Mouse (Mus musculus) heart, embryonic 13.5 days (tissue): Measurements from ENCODE around the gene Ascl2. TPM values are rescaled to one million over a fixed set of nuclear protein-coding genes. Genes with fewer than 3 reads are reported as not detected.

Source experiments
- ATAC-seq: fragments of 200-750 bp; cut with Nextera tagmentation; 2 replicates; pipeline ENCODE4 v1.8.0; 2017; ENCODE audit warnings: moderate TSS enrichment; ENCODE audit not compliant: insufficient number of reproducible peaks, low FRiP score, low TSS enrichment; ENCODE audit errors: extremely low read depth
- H3K27ac ChIP-seq: fragments of 300-500 bp; sonication (generic); replicated peaks from 2 replicates; pipeline ENCODE4 v1.5.1; 2015; ENCODE audit warnings: moderate library complexity, mild to moderate bottlenecking, inconsistent platforms
- H3K27me3 ChIP-seq: fragments of 300-500 bp; sonication (generic); replicated peaks from 2 replicates; pipeline ENCODE4 v1.6.1; 2015; ENCODE audit warnings: mild to moderate bottlenecking, inconsistent platforms
- H3K36me3 ChIP-seq: fragments of 300-500 bp; sonication (generic); 2 replicates; pipeline ENCODE4 v1.6.1; 2015; ENCODE audit warnings: mild to moderate bottlenecking, inconsistent platforms
- H3K4me1 ChIP-seq: fragments of 300-500 bp; sonication (generic); 2 replicates; pipeline ENCODE4 v1.6.1; 2015; ENCODE audit warnings: inconsistent platforms
- H3K4me2 ChIP-seq: fragments of 300-500 bp; sonication (generic); 2 replicates; pipeline ENCODE4 v1.6.1; 2015; ENCODE audit warnings: inconsistent platforms, mild to moderate bottlenecking, moderate library complexity
- H3K4me3 ChIP-seq: fragments of 300-500 bp; sonication (generic); 2 replicates; pipeline ENCODE4 v1.5.1; 2015; ENCODE audit warnings: moderate library complexity, mild to moderate bottlenecking, inconsistent platforms
- H3K9ac ChIP-seq: fragments of 300-500 bp; sonication (generic); 2 replicates; pipeline ENCODE4 v1.6.1; 2015; ENCODE audit warnings: inconsistent platforms, mild to moderate bottlenecking, moderate library complexity
- H3K9me3 ChIP-seq: fragments of 300-500 bp; sonication (generic); 2 replicates; pipeline ENCODE4 v1.6.1; 2016; ENCODE audit warnings: inconsistent platforms
- WGBS: fragments of 180-500 bp; shearing (Covaris S2); methylation state at CpG from one replicate; pipeline ENCODE4 v1.1.7; 2015; ENCODE audit warnings: mixed read lengths; 5-methylcytosine and 5-hydroxymethylcytosine counted together
- polyA plus RNA-seq: library from polyadenylated mRNA; unstranded; fragments of >200 nt; fragmentation: Nextera tagmentation; extraction: Ambion mirVana; gene quantifications from 2 replicates; pipeline ENCODE4 v1.2.1, GENCODE M21; 2015

The Ascl2 gene
- polyA plus RNA-seq, 1 experiment from 2014 or later = 0.52 TPM

GRCm38 (mm10) chr7:142949568-142949967 lies 19.5 kb downstream of the Ascl2 start:
- Histone ChIP-seq H3K9me3 (0 out of 2 replicates have a peak, but pooled peaks cover 3% of the 10 kb centered on the region), H3K4me2 (no peak overlapping the region), H3K36me3 (no peaks in the 10 kb centered on the region), H3K27ac (no peak overlapping the region), H3K4me3 (no peak overlapping the region), H3K4me1 (no peaks in the 10 kb centered on the region), H3K27me3 (peaks cover 32% of the 10 kb centered on the region), H3K9ac (no peak overlapping the region)
- ATAC-seq = no peak
- WGBS = 9% methylated on average over 1 of the region's 1 CpGs

- Histone ChIP-seq H3K4me3 (no peak overlapping the region), H3K9me3 (no peaks in the 10 kb centered on the region), H3K36me3 (no peaks in the 10 kb centered on the region), H3K27me3 (peaks cover 32% of the 10 kb centered on the region), H3K4me2 (no peak overlapping the region), H3K27ac (no peak overlapping the region), H3K9ac (no peak overlapping the region), H3K4me1 (no peaks in the 10 kb centered on the region)
- ATAC-seq = no peak
Measured at GRCm38 (mm10) chr7:142937631-142938030, 31.4 kb downstream of the Ascl2 start.

DNA sequence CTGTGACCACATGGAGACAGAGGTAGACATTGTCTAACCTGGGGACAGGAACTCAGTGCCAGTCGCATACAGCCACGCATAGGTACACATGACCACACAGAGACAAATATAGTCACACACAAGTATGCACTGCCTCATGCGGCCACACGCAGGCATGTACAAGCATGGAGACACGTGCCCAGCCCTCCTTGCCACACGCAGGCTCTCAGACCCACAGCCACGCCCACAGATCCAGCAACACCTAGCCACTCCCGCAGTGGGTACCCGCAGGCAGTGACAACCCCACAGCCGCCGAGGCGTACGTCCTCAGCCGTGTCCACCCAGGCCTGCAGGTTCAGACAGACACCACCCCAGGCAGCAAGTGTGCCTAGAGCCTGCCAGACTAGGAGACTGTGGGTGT lies 33.4 kb downstream of the Ascl2 start:
- Histone ChIP-seq H3K9me3 (no peaks in the 10 kb centered on the region), H3K27ac (no peak overlapping the region), H3K9ac (no peak overlapping the region), H3K27me3 (peaks cover 44% of the 10 kb centered on the region), H3K4me1 (no peaks in the 10 kb centered on the region), H3K36me3 (no peaks in the 10 kb centered on the region), H3K4me3 (no peak overlapping the region), H3K4me2 (no peak overlapping the region)
- no peak for ATAC-seq
- whole genome bisulfite sequencing = 77% methylated on average over 14 of the region's 14 CpGs

GRCm38 (mm10) chr7:142932469-142932868 lies 36.6 kb downstream of the Ascl2 start:
- 61% methylated on average over 3 of the region's 3 CpGs for WGBS
- Histone ChIP-seq H3K9me3 (no peaks in the 10 kb centered on the region), H3K4me3 (no peak overlapping the region), H3K4me2 (no peak overlapping the region), H3K4me1 (0 out of 2 replicates have a peak, but pooled peaks cover 6% of the 10 kb centered on the region), H3K27ac (no peak overlapping the region), H3K9ac (no peak overlapping the region), H3K27me3 (peaks cover 69% of the 10 kb centered on the region), H3K36me3 (no peaks in the 10 kb centered on the region)
- ATAC-seq = no peak

- H3K4me2 ChIP-seq = no peak within 1 kb of the TSS
- no peak within 1 kb of the TSS for H3K27ac ChIP-seq
- H3K27me3 ChIP-seq = peaks cover 68% of the 10 kb centered on the region
- H3K4me3 ChIP-seq = no peak within 1 kb of the TSS
- WGBS = 70% methylated on average over 3 of the region's 3 CpGs
- no peak for ATAC-seq
- H3K9ac ChIP-seq = no peak within 1 kb of the TSS
- no peaks in the 10 kb centered on the region for H3K9me3 ChIP-seq
- no peaks in the 10 kb centered on the region for H3K36me3 ChIP-seq
- H3K4me1 ChIP-seq = 0 out of 2 replicates have a peak, but pooled peaks cover 6% of the 10 kb centered on the region
Measured at GRCm38 (mm10) chr7:142931028-142931427, 38.0 kb downstream of the Ascl2 start, which contains the start of gene Th. Th (minus strand) TSS chr7:142931128.

DNA sequence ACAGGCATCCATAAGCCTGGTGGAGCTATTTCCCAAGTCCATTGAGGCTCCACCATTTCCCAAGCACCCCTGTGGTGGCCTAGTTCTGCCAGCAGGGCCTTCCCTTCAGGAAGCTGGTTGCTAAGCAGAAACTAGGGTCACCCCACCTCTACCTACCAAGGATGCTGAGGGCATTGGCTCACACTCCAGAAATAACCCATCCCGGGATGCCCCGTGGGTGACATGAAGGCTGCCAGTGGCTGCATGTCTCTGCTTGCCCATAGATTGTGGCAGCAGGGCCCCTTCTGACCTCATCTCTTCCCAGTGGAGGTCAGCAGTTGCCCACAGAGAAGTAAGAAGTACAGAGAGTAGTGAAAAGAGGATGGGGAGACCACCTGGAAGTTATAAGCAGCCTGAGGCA lies 39.5 kb downstream of the Ascl2 start:
- Histone ChIP-seq H3K9me3 (no peaks in the 10 kb centered on the region), H3K36me3 (no peaks in the 10 kb centered on the region), H3K4me3 (no peak overlapping the region), H3K4me1 (0 out of 2 replicates have a peak, but pooled peaks cover 6% of the 10 kb centered on the region), H3K27me3 (peaks cover 64% of the 10 kb centered on the region), H3K27ac (no peak overlapping the region), H3K4me2 (no peak overlapping the region), H3K9ac (no peak overlapping the region)
- 57% methylated on average over 2 of the region's 2 CpGs for WGBS
- ATAC-seq = no peak

GRCm38 (mm10) chr7:142927293-142927692 lies 41.8 kb downstream of the Ascl2 start:
- no peak for ATAC-seq
- H3K4me1 ChIP-seq = 0 out of 2 replicates have a peak, but pooled peaks cover 6% of the 10 kb centered on the region
- H3K27ac ChIP-seq = no peak overlapping the region
- H3K4me2 ChIP-seq = no peak overlapping the region
- peaks cover 69% of the 10 kb centered on the region for H3K27me3 ChIP-seq
- H3K9me3 ChIP-seq = no peaks in the 10 kb centered on the region
- no peak overlapping the region for H3K4me3 ChIP-seq
- H3K36me3 ChIP-seq = no peaks in the 10 kb centered on the region
- 81% methylated on average over 8 of the region's 8 CpGs for WGBS
- no peak overlapping the region for H3K9ac ChIP-seq

GRCm38 (mm10) chr7:142918641-142919628 lies 50.1 kb downstream of the Ascl2 start:
- no peak overlapping the region for H3K4me2 ChIP-seq
- H3K9me3 ChIP-seq = no peaks in the 10 kb centered on the region
- peak; percentile 51; the same call in 1 of the 2 replicates for ATAC-seq
- 21% methylated on average over 8 of the region's 8 CpGs for WGBS
- H3K4me3 ChIP-seq = no peak overlapping the region
- H3K9ac ChIP-seq = no peak overlapping the region
- no peak overlapping the region for H3K27ac ChIP-seq
- peaks cover 92% of the 10 kb centered on the region for H3K27me3 ChIP-seq
- peaks cover 12% of the 10 kb centered on the region for H3K4me1 ChIP-seq
- H3K36me3 ChIP-seq = no peaks in the 10 kb centered on the region

DNA sequence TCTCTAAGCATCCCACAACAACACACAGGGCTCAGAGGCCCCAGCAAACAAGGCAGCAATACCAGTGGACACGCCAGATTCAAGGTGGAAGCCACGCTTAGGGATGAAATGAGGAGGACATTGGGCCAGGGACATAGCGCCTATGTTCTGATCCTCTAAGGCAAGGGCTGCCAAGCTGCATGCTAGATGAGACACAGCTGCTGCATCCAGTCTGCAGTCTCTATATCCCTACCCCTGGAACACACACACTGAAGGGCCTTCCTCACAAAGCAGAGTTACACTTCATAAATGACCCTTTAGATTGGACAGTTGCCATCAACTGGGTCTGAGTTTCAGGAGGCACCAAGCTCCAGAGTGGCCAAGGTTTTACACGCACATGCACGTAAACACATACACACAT lies 51.4 kb downstream of the Ascl2 start:
- H3K9me3 ChIP-seq = no peaks in the 10 kb centered on the region
- no peak overlapping the region for H3K4me3 ChIP-seq
- 78% methylated on average over 5 of the region's 5 CpGs for WGBS
- peaks cover 88% of the 10 kb centered on the region for H3K27me3 ChIP-seq
- no peak overlapping the region for H3K9ac ChIP-seq
- no peaks in the 10 kb centered on the region for H3K36me3 ChIP-seq
- peaks cover 12% of the 10 kb centered on the region for H3K4me1 ChIP-seq
- no peak overlapping the region for H3K27ac ChIP-seq
- no peak overlapping the region for H3K4me2 ChIP-seq
- ATAC-seq = no peak

Other genes with a start within 250 kb of the Ascl2 start
- 0.75 TPM in 1 of 2 replicates, not detected in the other for gene Ins2, start 225.9 kb downstream of the Ascl2 start, polyA plus RNA-seq
- 0.36 and 0.76 TPM in 2 replicates for gene Th, start 38.1 kb downstream of the Ascl2 start, polyA plus RNA-seq
- gene Tspan32, start 35.8 kb upstream of the Ascl2 start, polyA plus RNA-seq = 4.9 and 5.9 TPM in 2 replicates
- 750 and 845 TPM in 2 replicates for gene Cd81, start 83.5 kb upstream of the Ascl2 start, polyA plus RNA-seq
- gene Tssc4, start 100.0 kb upstream of the Ascl2 start, polyA plus RNA-seq = 58.2 and 60.7 TPM in 2 replicates
- 3.5 and 4.4 TPM in 2 replicates for gene Trpm5, start 125.4 kb upstream of the Ascl2 start, polyA plus RNA-seq
- gene Kcnq1, start 137.1 kb upstream of the Ascl2 start, polyA plus RNA-seq = 15.0 and 15.6 TPM in 2 replicates